Mouse (Mus musculus): ENCODE results near the gene Gm20518. TPM values are rescaled to one million over a fixed set of nuclear protein-coding genes. Genes with fewer than 3 reads are reported as not detected.

Gm20518 gene
- total RNA-seq, 2 experiments from 2014 or later, result 0.20 to 0.45 TPM

Other genes with a start within 250 kb of the Gm20518 start
- 1 to 10 TPM; 6.2 to 6.5 TPM for gene Ccdc74a, start 245.2 kb downstream of the Gm20518 start, total RNA-seq (2021)
- 10 to 100 TPM; 68.8 to 70.3 TPM for gene Med15, start 158.8 kb downstream of the Gm20518 start, total RNA-seq (2021)
- gene Klhl22, start 132.1 kb downstream of the Gm20518 start, total RNA-seq (2021), result 10 to 100 TPM; 52.3 TPM
- gene Scarf2, start 94.4 kb downstream of the Gm20518 start, total RNA-seq (2021), result 10 to 100 TPM; 29.3 to 33.9 TPM
- gene B830017H08Rik, start 58.5 kb downstream of the Gm20518 start, total RNA-seq (2021), result under 1 TPM in 1 of 2 experiments, not detected in 1; 0.62 TPM
- 1 to 10 TPM; 2.9 to 8.8 TPM for gene Car15, start 53.3 kb downstream of the Gm20518 start, total RNA-seq (2021)
- under 1 TPM in 1 of 2 experiments, not detected in 1; 0.14 TPM for gene Tssk1, start 2.6 kb upstream of the Gm20518 start, total RNA-seq (2021)
- gene Dgcr2, start 6.9 kb upstream of the Gm20518 start, total RNA-seq (2021), result 10 to 100 TPM; 81.6 to 84.4 TPM
- not detected for gene Tssk2, start 7.0 kb upstream of the Gm20518 start, total RNA-seq (2021)
- gene Ess2, start 19.7 kb upstream of the Gm20518 start, total RNA-seq (2021), result 10 to 100 TPM; 33.0 to 33.6 TPM
- not detected for gene Gsc2, start 23.4 kb upstream of the Gm20518 start, total RNA-seq (2021)
- gene Slc25a1, start 36.5 kb upstream of the Gm20518 start, total RNA-seq (2021), result 10 to 100 TPM; 98.4 to 98.6 TPM
- gene Vpreb2, start 88.8 kb upstream of the Gm20518 start, total RNA-seq (2021), result not detected
- gene Dgcr6, start 161.2 kb upstream of the Gm20518 start, total RNA-seq (2021), result 10 to 100 TPM; 52.6 to 57.4 TPM
- 10 to 100 TPM; 13.8 to 19.0 TPM for gene Prodh, start 198.5 kb upstream of the Gm20518 start, total RNA-seq (2021)
- under 1 TPM; 0.98 to 0.99 TPM for gene Rtn4r, start 236.0 kb upstream of the Gm20518 start, total RNA-seq (2021)

Measured in adrenal gland, postnatal 4 days (tissue).